Comparison of ENCODE assay signal across 19 mouse cellular contexts in genomic region chr17:51742502-51742901, GRCm38 (mm10).
DNase-seq lines count a peak whose midpoint lies in the region; ATAC-seq and TF ChIP-seq lines count a peak whose summit lies in the region.
"Had no signal": no experiment of that assay in that cellular context is flagged by ENCODE, and none has a peak within 500 bp of the region (broad histone marks: within the 10 kb centered on the region; RNA-seq: fewer than 3 reads in every experiment).

No protein-coding gene starts in this region.

- H3K36me3 ChIP-seq in hindbrain, postnatal 0 days (ENCODE audit: insufficient read depth, low read length), result 0 out of 2 replicates have a peak, but pooled peaks cover 4% of the 10 kb centered on the region
- peaks cover 30% of the 10 kb centered on the region for H3K36me3 ChIP-seq in hindbrain, embryonic 13.5 days
- peaks cover 10% of the 10 kb centered on the region; the same call in 1 of the 2 replicates for H3K36me3 ChIP-seq in forebrain, postnatal 0 days (ENCODE audit: insufficient read depth)
- H3K36me3 ChIP-seq: liver, embryonic 12.5 days had no signal

- peak; percentile 55; the same call in 1 of the 2 replicates for ATAC-seq in hindbrain, postnatal 0 days
- no peak for ATAC-seq in hindbrain, embryonic 13.5 days (ENCODE audit: low FRiP score)
- ATAC-seq in forebrain, postnatal 0 days, result peak; percentile 68
- ATAC-seq: inflammation-experienced regulatory T-cells, adult 6 months; liver, embryonic 12.5 days had no signal

- no peak for TF ChIP-seq CTCF in hindbrain, postnatal 0 days (IDR thresholded peaks at IDR 0.05; ENCODE audit: low read depth)
- TF ChIP-seq CTCF in forebrain, postnatal 0 days (IDR thresholded peaks at IDR 0.05; ENCODE audit: low read depth), result no peak

- H3K4me2 ChIP-seq in hindbrain, postnatal 0 days (ENCODE audit: low read depth, low read length), result no peak overlapping the region
- H3K4me2 ChIP-seq in hindbrain, embryonic 13.5 days, result no peak overlapping the region
- no peak overlapping the region for H3K4me2 ChIP-seq in forebrain, postnatal 0 days (ENCODE audit: low read depth)
- H3K4me2 ChIP-seq: limb, embryonic 12.5 days; liver, embryonic 12.5 days had no signal

- no peak overlapping the region for H3K4me3 ChIP-seq in hindbrain, postnatal 0 days (ENCODE audit: low read length)
- no peak overlapping the region for H3K4me3 ChIP-seq in hindbrain, embryonic 13.5 days
- H3K4me3 ChIP-seq in forebrain, postnatal 0 days (ENCODE audit: low read depth, low read length), result no peak overlapping the region
- H3K4me3 ChIP-seq: heart, adult 2 months; limb, embryonic 12.5 days; liver, embryonic 12.5 days had no signal

- no peaks in the 10 kb centered on the region for H3K4me1 ChIP-seq in hindbrain, postnatal 0 days (ENCODE audit: insufficient read depth, low read length)
- H3K4me1 ChIP-seq in hindbrain, embryonic 13.5 days (replicated peaks), result peaks cover 11% of the 10 kb centered on the region
- H3K4me1 ChIP-seq in forebrain, postnatal 0 days (ENCODE audit: insufficient read depth), result no peaks in the 10 kb centered on the region
- H3K4me1 ChIP-seq: liver, embryonic 12.5 days had no signal

- H3K9ac ChIP-seq in hindbrain, postnatal 0 days (replicated peaks; ENCODE audit: low read length), result no peak overlapping the region
- H3K9ac ChIP-seq in hindbrain, embryonic 13.5 days, result no peak overlapping the region
- H3K9ac ChIP-seq in forebrain, postnatal 0 days, result no peak overlapping the region
- H3K9ac ChIP-seq: limb, embryonic 12.5 days; liver, embryonic 12.5 days had no signal

- DNase-seq in hindbrain, postnatal 0 days (ENCODE audit: low spot score), result peak; percentile 33
- DNase-seq in R1 (ENCODE audit: low read depth, low spot score) (peak; percentile 30), ZHBTc4 (ENCODE audit: low read depth, low spot score) (peak; percentile 29)
- DNase-seq in forebrain, postnatal 0 days, result peak; percentile 52
- DNase-seq in lung, postnatal 25 days (ENCODE audit: low spot score), result no peak
- DNase-seq in spleen, adult 12 weeks (ENCODE audit: low spot score), result no peak
- DNase-seq: adrenal gland, postnatal 10 days; cerebellum, adult 11 months; gastrocnemius, postnatal 25 days; heart, adult 2 months; heart, postnatal 36 days; kidney, postnatal 36 days; lung, adult 2 months; lung, postnatal 36 days; thymus, postnatal 25 days had no signal

- no peaks in the 10 kb centered on the region for H3K9me3 ChIP-seq in hindbrain, postnatal 0 days (ENCODE audit: low read length)
- H3K9me3 ChIP-seq in hindbrain, embryonic 13.5 days, result no peaks in the 10 kb centered on the region
- no peaks in the 10 kb centered on the region for H3K9me3 ChIP-seq in forebrain, postnatal 0 days (ENCODE audit: low read length)
- H3K9me3 ChIP-seq: limb, embryonic 12.5 days; liver, embryonic 12.5 days had no signal

- H3K27me3 ChIP-seq in hindbrain, postnatal 0 days (ENCODE audit: insufficient read depth, low read length), result no peaks in the 10 kb centered on the region
- H3K27me3 ChIP-seq in hindbrain, embryonic 13.5 days, result no peaks in the 10 kb centered on the region
- H3K27me3 ChIP-seq in forebrain, postnatal 0 days (ENCODE audit: insufficient read depth, low read length), result no peaks in the 10 kb centered on the region
- H3K27me3 ChIP-seq: limb, embryonic 12.5 days; liver, embryonic 12.5 days had no signal

- WGBS in hindbrain, postnatal 0 days, result 66% methylated on average over 10 of the region's 10 CpGs
- 79% methylated on average over 10 of the region's 10 CpGs for WGBS in hindbrain, embryonic 13.5 days
- WGBS in forebrain, postnatal 0 days, result 62% methylated on average over 10 of the region's 10 CpGs

- H3K27ac ChIP-seq in hindbrain, postnatal 0 days, result no peak overlapping the region
- H3K27ac ChIP-seq in hindbrain, embryonic 13.5 days, result no peak overlapping the region
- H3K27ac ChIP-seq in forebrain, postnatal 0 days (ENCODE audit: low read depth, low read length), result no peak overlapping the region
- H3K27ac ChIP-seq: heart, adult 2 months; limb, embryonic 12.5 days; liver, embryonic 12.5 days had no signal

Comparison
In these comparisons a context has a peak if more than half of its experiments do, and no peak if none do; other contexts are left out.
1. DNase-seq: peak in hindbrain, postnatal 0 days (single experiment), R1 (single experiment), ZHBTc4 (single experiment) and forebrain, postnatal 0 days (single experiment); none in lung, postnatal 25 days (single experiment) and spleen, adult 12 weeks (single experiment).